Mouse (Mus musculus) embryonic facial prominence, embryonic 13.5 days (tissue): ENCODE measurements around the gene Pxdc1. TPM values are rescaled to one million over a fixed set of nuclear protein-coding genes. Genes with fewer than 3 reads are reported as not detected.
A peak's percentile ranks its signal among the peaks of the same experiment; 100 is the strongest.

Source experiments
- ATAC-seq: fragments of 200-750 bp; cut with Nextera tagmentation; 2 replicates; pipeline ENCODE4 v1.8.0; 2017; ENCODE audit warnings: low read depth; ENCODE audit not compliant: insufficient number of reproducible peaks, insufficient read depth, low FRiP score, low TSS enrichment
- H3K27ac ChIP-seq: fragments of 300-500 bp; sonication (generic); 2 replicates; pipeline ENCODE4 v1.5.1; 2015; ENCODE audit warnings: moderate library complexity, mild to moderate bottlenecking, inconsistent platforms
- H3K27me3 ChIP-seq: fragments of 300-500 bp; sonication (generic); 2 replicates; pipeline ENCODE4 v1.6.1; 2015; ENCODE audit warnings: mild to moderate bottlenecking, inconsistent platforms
- H3K36me3 ChIP-seq: fragments of 300-500 bp; sonication (generic); 2 replicates; pipeline ENCODE4 v1.6.1; 2015; ENCODE audit warnings: mild to moderate bottlenecking, inconsistent platforms
- H3K4me1 ChIP-seq: fragments of 300-500 bp; sonication (generic); 2 replicates; pipeline ENCODE4 v1.6.1; 2015; ENCODE audit warnings: inconsistent platforms
- H3K4me2 ChIP-seq: fragments of 300-500 bp; sonication (generic); 2 replicates; pipeline ENCODE4 v1.6.1; 2015; ENCODE audit warnings: moderate library complexity, mild to moderate bottlenecking, inconsistent platforms
- H3K4me3 ChIP-seq: fragments of 300-500 bp; sonication (generic); 2 replicates; pipeline ENCODE4 v1.5.1; 2015; ENCODE audit warnings: mild to moderate bottlenecking, inconsistent platforms
- H3K9ac ChIP-seq: fragments of 300-500 bp; sonication (generic); 2 replicates; pipeline ENCODE4 v1.6.1; 2015; ENCODE audit warnings: mild to moderate bottlenecking, inconsistent platforms
- H3K9me3 ChIP-seq: fragments of 300-500 bp; sonication (generic); 2 replicates; pipeline ENCODE4 v1.6.1; 2016; ENCODE audit warnings: inconsistent platforms
- WGBS: fragments of 180-500 bp; shearing (Covaris S2); methylation state at CpG from one replicate; pipeline ENCODE4 v1.1.7; 2015; ENCODE audit warnings: mixed read lengths; 5-methylcytosine and 5-hydroxymethylcytosine counted together
- polyA plus RNA-seq: library from polyadenylated mRNA; unstranded; fragments of >200 nt; fragmentation: Nextera tagmentation; extraction: Ambion mirVana; gene quantifications from 2 replicates; pipeline ENCODE4 v1.2.1, GENCODE M21; 2015

Pxdc1 gene
- polyA plus RNA-seq, 1 experiment from 2014 or later: 20.7 TPM

GRCm38 (mm10) chr13:34673354-34673753 is 20.1 kb upstream of the Pxdc1 start:
- no peak overlapping the region for H3K9ac ChIP-seq
- no peak overlapping the region for H3K27ac ChIP-seq
- no peaks in the 10 kb centered on the region for H3K9me3 ChIP-seq
- H3K4me3 ChIP-seq: no peak overlapping the region
- no peaks in the 10 kb centered on the region for H3K36me3 ChIP-seq
- H3K4me1 ChIP-seq: peaks cover 34% of the 10 kb centered on the region
- no peak for ATAC-seq
- H3K27me3 ChIP-seq: no peaks in the 10 kb centered on the region
- no peak overlapping the region for H3K4me2 ChIP-seq
- 84% methylated on average over 5 of the region's 5 CpGs for WGBS

GRCm38 (mm10) chr13:34669919-34670865 is 16.9 kb upstream of the Pxdc1 start:
- H3K9ac ChIP-seq: no peak overlapping the region
- H3K27ac ChIP-seq: no peak overlapping the region
- H3K9me3 ChIP-seq: no peaks in the 10 kb centered on the region
- H3K4me3 ChIP-seq: no peak overlapping the region
- no peak overlapping the region for H3K4me2 ChIP-seq
- peaks cover 12% of the 10 kb centered on the region for H3K4me1 ChIP-seq
- no peak for ATAC-seq
- 72% methylated on average over 16 of the region's 16 CpGs for WGBS
- no peaks in the 10 kb centered on the region for H3K27me3 ChIP-seq
- H3K36me3 ChIP-seq: no peaks in the 10 kb centered on the region

- WGBS: 81% methylated on average over 8 of the region's 8 CpGs
Observed at GRCm38 (mm10) chr13:34667197-34667596, 13.9 kb upstream of the Pxdc1 start.

GRCm38 (mm10) chr13:34665074-34665473 is 11.8 kb upstream of the Pxdc1 start:
- no peak overlapping the region for H3K27ac ChIP-seq
- H3K4me2 ChIP-seq: no peak overlapping the region
- no peak overlapping the region for H3K9ac ChIP-seq
- H3K36me3 ChIP-seq: no peaks in the 10 kb centered on the region
- H3K4me3 ChIP-seq: no peak overlapping the region
- ATAC-seq: no peak
- no peaks in the 10 kb centered on the region for H3K27me3 ChIP-seq
- H3K4me1 ChIP-seq: peaks cover 3% of the 10 kb centered on the region; the same call in 1 of the 2 replicates
- 87% methylated on average over 4 of the region's 4 CpGs for WGBS
- no peaks in the 10 kb centered on the region for H3K9me3 ChIP-seq

More at GRCm38 (mm10) chr13:34667197-34667596, 13.9 kb upstream of the Pxdc1 start:
- Histone ChIP-seq H3K9ac (no peak overlapping the region), H3K4me2 (no peak overlapping the region), H3K4me3 (no peak overlapping the region), H3K9me3 (no peaks in the 10 kb centered on the region), H3K27me3 (no peaks in the 10 kb centered on the region), H3K4me1 (peaks cover 8% of the 10 kb centered on the region; the same call in 1 of the 2 replicates), H3K36me3 (no peaks in the 10 kb centered on the region), H3K27ac (no peak overlapping the region)
- no peak for ATAC-seq

DNA sequence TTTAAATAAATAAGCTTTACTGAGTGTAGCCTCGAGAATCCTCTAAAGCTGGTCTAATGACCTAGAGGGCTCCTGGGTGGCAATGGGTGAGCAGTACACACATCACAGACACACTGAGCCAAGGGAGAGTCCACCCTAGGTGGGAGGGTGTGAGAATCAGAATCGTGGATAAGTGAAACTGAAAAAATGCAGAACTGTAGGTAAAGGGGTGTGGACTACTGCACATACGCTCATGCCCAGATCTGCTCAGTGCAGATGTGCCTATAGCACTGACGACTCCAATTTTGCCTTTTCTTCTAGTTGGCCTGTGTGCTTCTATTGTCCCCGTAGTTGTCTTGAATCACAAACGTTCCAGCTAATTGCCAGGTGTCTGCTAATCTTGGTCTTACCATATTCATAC is 10.5 kb upstream of the Pxdc1 start:
- no peaks in the 10 kb centered on the region for H3K36me3 ChIP-seq
- H3K9me3 ChIP-seq: no peaks in the 10 kb centered on the region
- H3K4me2 ChIP-seq: no peak overlapping the region
- H3K27ac ChIP-seq: no peak overlapping the region
- no peak for ATAC-seq
- 80% methylated on average over 6 of the region's 6 CpGs for WGBS
- no peak overlapping the region for H3K4me3 ChIP-seq
- no peaks in the 10 kb centered on the region for H3K27me3 ChIP-seq
- H3K9ac ChIP-seq: no peak overlapping the region
- H3K4me1 ChIP-seq: no peaks in the 10 kb centered on the region

DNA sequence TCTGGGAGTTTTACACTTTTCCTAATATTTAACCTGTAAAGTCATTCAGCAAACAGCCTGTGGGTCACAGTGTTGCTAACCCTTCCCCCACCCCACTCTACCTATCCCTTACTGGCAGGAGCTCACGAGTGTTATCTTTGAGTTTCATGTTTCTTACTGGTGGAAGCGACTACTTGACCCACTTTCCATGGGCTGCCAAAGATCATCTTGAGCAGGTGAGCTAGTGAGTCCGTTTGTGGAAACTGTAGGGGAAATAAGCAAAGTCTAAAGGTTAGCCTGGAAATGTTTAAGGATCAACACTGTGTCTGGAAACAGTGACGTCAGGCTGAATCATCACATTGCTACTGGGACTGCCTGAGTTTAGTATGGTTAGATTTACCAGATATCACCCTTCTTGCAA is 6.2 kb upstream of the Pxdc1 start:
- H3K36me3 ChIP-seq: no peaks in the 10 kb centered on the region
- H3K27ac ChIP-seq: no peak overlapping the region
- H3K9ac ChIP-seq: no peak overlapping the region
- H3K9me3 ChIP-seq: no peaks in the 10 kb centered on the region
- ATAC-seq: no peak
- no peaks in the 10 kb centered on the region for H3K4me1 ChIP-seq
- 52% methylated on average over 4 of the region's 4 CpGs for WGBS
- no peak overlapping the region for H3K4me2 ChIP-seq
- no peak overlapping the region for H3K4me3 ChIP-seq
- no peaks in the 10 kb centered on the region; the same call in 1 of the 2 replicates for H3K27me3 ChIP-seq

DNA sequence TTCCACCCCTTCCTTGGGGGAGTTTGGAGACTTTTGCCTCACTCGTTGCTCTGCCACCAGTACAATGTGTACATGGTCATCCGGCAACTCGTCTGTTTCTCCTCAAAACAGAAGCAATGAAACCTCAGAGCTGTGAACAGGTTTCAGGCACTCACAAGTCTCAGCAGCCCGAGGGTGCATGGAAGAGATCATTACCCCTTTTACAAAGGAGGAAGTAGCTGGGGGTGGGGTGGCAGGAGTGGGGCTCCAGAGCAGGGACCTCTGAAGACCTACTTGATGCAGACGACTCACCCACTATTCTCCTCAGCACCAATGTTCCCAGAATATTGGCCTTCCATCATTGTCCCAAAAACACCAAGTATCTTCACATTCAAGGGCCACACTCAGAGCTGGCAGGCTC is 3.1 kb upstream of the Pxdc1 start:
- Histone ChIP-seq H3K9me3 (no peaks in the 10 kb centered on the region), H3K27ac (no peak overlapping the region)
- no peak for ATAC-seq

GRCm38 (mm10) chr13:34652353-34653241 is 689 bp downstream of the Pxdc1 start:
- H3K36me3 ChIP-seq: no peaks in the 10 kb centered on the region
- under 1% methylated on average over 105 of the region's 105 CpGs for WGBS
- peak overlapping the region; percentile 60 for H3K4me3 ChIP-seq
- H3K4me1 ChIP-seq: peaks cover 42% of the 10 kb centered on the region
- peak overlapping the region; percentile 83 for H3K4me2 ChIP-seq
- H3K27me3 ChIP-seq: peaks cover 40% of the 10 kb centered on the region
- H3K9ac ChIP-seq: peak overlapping the region; percentile 78
- ATAC-seq: peak; percentile 62
- H3K9me3 ChIP-seq: no peaks in the 10 kb centered on the region
- H3K27ac ChIP-seq: peak overlapping the region; percentile 84

More for the DNA sequence above, 3.1 kb upstream of the Pxdc1 start:
- H3K4me1 ChIP-seq: peaks cover 6% of the 10 kb centered on the region
- no peak overlapping the region for H3K9ac ChIP-seq
- WGBS: 72% methylated on average over 5 of the region's 5 CpGs
- no peak overlapping the region for H3K4me3 ChIP-seq
- H3K4me2 ChIP-seq: no peak overlapping the region
- H3K27me3 ChIP-seq: peaks cover 14% of the 10 kb centered on the region
- no peaks in the 10 kb centered on the region for H3K36me3 ChIP-seq

GRCm38 (mm10) chr13:34652016-34652352 is 1.3 kb downstream of the Pxdc1 start:
- Histone ChIP-seq H3K27ac (peak overlapping the region; percentile 84), H3K9me3 (no peaks in the 10 kb centered on the region), H3K36me3 (no peaks in the 10 kb centered on the region), H3K9ac (peak overlapping the region; percentile 78), H3K27me3 (peaks cover 40% of the 10 kb centered on the region), H3K4me1 (peaks cover 46% of the 10 kb centered on the region), H3K4me2 (peak overlapping the region; percentile 83), H3K4me3 (peak overlapping the region; percentile 60)
- 2% methylated on average over 35 of the region's 35 CpGs for WGBS
- 0 out of 2 replicates have a peak, but pooled peaks have one; percentile 44 for ATAC-seq

GRCm38 (mm10) chr13:34651474-34651991 is 1.8 kb downstream of the Pxdc1 start:
- peaks cover 49% of the 10 kb centered on the region for H3K4me1 ChIP-seq

DNA sequence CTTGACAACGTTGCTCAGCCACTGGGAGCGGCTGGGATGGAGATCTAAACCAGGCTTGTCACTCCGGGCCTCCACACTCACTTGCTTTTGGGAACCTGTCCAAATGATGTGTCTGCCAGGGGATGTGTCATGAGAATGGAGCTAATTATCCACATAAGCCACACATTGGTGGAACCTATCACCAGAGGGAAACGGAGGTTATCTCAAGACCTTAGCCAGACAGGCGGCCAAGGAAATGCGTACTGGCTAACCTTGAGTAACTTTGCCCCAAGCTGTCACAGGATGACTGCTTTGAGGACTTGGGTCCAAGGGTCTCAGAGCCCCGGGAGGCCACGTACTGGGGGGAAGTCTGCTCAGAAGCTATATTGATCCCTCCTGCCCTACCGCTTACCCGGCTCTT is 2.3 kb downstream of the Pxdc1 start:
- Histone ChIP-seq H3K36me3 (no peaks in the 10 kb centered on the region), H3K4me2 (peak overlapping the region; percentile 83), H3K27me3 (peaks cover 40% of the 10 kb centered on the region), H3K4me3 (peak overlapping the region; percentile 60), H3K27ac (no peak overlapping the region), H3K4me1 (peaks cover 54% of the 10 kb centered on the region), H3K9me3 (no peaks in the 10 kb centered on the region), H3K9ac (peak overlapping the region; percentile 78)
- WGBS: 16% methylated on average over 10 of the region's 10 CpGs
- ATAC-seq: no peak

More at GRCm38 (mm10) chr13:34651474-34651991, 1.8 kb downstream of the Pxdc1 start:
- Histone ChIP-seq H3K36me3 (no peaks in the 10 kb centered on the region), H3K27ac (0 out of 2 replicates have a peak overlapping the region, but pooled peaks have one; percentile 84), H3K9me3 (no peaks in the 10 kb centered on the region), H3K9ac (peak overlapping the region; percentile 78), H3K27me3 (peaks cover 40% of the 10 kb centered on the region), H3K4me3 (peak overlapping the region; percentile 60), H3K4me2 (peak overlapping the region; percentile 83)
- no peak for ATAC-seq
- WGBS: under 1% methylated on average over 24 of the region's 24 CpGs
